Mouse (Mus musculus): ENCODE measurements around the gene Lce1g. TPM values are rescaled to one million over a fixed set of nuclear protein-coding genes. Genes with fewer than 3 reads are reported as not detected.

Gene Lce1g
- polyA plus RNA-seq (2015; fragmentation: Nextera tagmentation; extraction: Ambion mirVana) = 0.17 TPM in 1 of 2 replicates, not detected in the other

DNA sequence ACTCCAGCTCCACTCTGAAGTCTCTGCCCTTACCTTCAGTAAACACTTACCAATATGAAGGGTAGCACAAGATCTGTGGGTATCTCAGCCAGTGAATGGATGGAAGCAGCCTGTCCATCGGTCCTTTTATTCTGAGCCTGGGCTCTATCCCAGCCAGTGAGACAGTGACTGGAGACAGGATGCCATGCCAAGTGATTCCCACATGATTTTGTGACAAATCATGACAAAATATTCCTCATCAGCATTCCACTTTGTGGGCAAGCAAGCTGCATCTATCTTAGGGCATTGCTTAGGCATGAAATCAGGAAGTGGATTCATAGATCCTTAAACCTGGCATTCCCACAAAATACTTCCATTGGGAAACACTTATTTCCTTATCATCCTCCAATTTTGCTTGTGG, at the start of gene Lce1g:
Lce1g (minus strand) TSS at position 101 of the 400 bp plus-strand sequence.
- no peak for ATAC-seq (ENCODE audit: low FRiP score, low TSS enrichment)
- no peak within 1 kb of the TSS for H3K9ac ChIP-seq (replicated peaks; ENCODE audit: low read length)
- H3K27me3 ChIP-seq (ENCODE audit: insufficient read depth, low read length) = no peaks in the 10 kb centered on the region
- no peak within 1 kb of the TSS for H3K4me2 ChIP-seq (replicated peaks; ENCODE audit: low read depth, low read length)
- 100% methylated on average over 1 of the region's 1 CpGs for WGBS
- no peaks in the 10 kb centered on the region for H3K36me3 ChIP-seq (ENCODE audit: insufficient read depth, low read length)
- H3K9me3 ChIP-seq (ENCODE audit: low read length) = no peaks in the 10 kb centered on the region
- no peak within 1 kb of the TSS for H3K27ac ChIP-seq (ENCODE audit: low read length)
- H3K4me3 ChIP-seq (ENCODE audit: low read length) = no peak within 1 kb of the TSS
- H3K4me1 ChIP-seq (ENCODE audit: insufficient read depth, low read length) = no peaks in the 10 kb centered on the region

GRCm38 (mm10) chr3:92790414-92790813, 38.3 kb upstream of the Lce1g start, which contains the start of gene Lce1j:
Gene Lce1j (minus strand): TSS chr3:92790514.
- H3K9me3 ChIP-seq (ENCODE audit: low read length) = no peaks in the 10 kb centered on the region
- H3K27me3 ChIP-seq (ENCODE audit: insufficient read depth, low read length) = no peaks in the 10 kb centered on the region
- H3K9ac ChIP-seq (replicated peaks; ENCODE audit: low read length) = no peak within 1 kb of the TSS
- ATAC-seq (ENCODE audit: low FRiP score, low TSS enrichment) = no peak
- H3K4me3 ChIP-seq (ENCODE audit: low read length) = no peak within 1 kb of the TSS
- WGBS = 91% methylated on average over 1 of the region's 1 CpGs
- H3K27ac ChIP-seq (ENCODE audit: low read length) = no peak within 1 kb of the TSS
- no peak within 1 kb of the TSS for H3K4me2 ChIP-seq (replicated peaks; ENCODE audit: low read depth, low read length)
- no peaks in the 10 kb centered on the region for H3K4me1 ChIP-seq (ENCODE audit: insufficient read depth, low read length)
- H3K36me3 ChIP-seq (ENCODE audit: insufficient read depth, low read length) = no peaks in the 10 kb centered on the region

DNA sequence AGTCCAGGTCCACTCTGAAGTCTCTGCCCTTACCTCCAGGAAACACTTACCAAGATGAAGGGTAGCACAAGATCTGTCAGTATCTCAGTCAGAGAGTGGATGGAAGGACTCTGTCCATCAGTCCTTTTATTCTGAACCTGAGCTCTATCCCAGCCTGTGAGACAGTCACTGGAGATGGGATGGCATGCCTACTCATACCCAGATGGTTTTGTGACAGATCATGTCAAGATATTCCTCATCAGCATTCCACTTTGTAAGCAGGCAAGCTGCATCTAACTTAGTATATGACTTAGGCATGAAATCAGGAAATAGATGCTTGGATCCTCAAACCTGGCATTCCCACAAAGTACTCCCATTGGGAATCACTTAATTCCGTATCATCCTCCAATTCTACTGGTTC, 26.7 kb upstream of the Lce1g start, which contains the start of gene Lce1i:
Lce1i (minus strand) TSS at position 101 of the 400 bp plus-strand sequence.
- no peak for ATAC-seq (ENCODE audit: low FRiP score, low TSS enrichment)
- no peak within 1 kb of the TSS for H3K4me2 ChIP-seq (replicated peaks; ENCODE audit: low read depth, low read length)
- no peaks in the 10 kb centered on the region for H3K9me3 ChIP-seq (ENCODE audit: low read length)
- no peaks in the 10 kb centered on the region for H3K36me3 ChIP-seq (ENCODE audit: insufficient read depth, low read length)
- WGBS = 86% methylated on average over 1 of the region's 1 CpGs
- H3K4me3 ChIP-seq (ENCODE audit: low read length) = no peak within 1 kb of the TSS
- no peak within 1 kb of the TSS for H3K27ac ChIP-seq (ENCODE audit: low read length)
- H3K9ac ChIP-seq (replicated peaks; ENCODE audit: low read length) = no peak within 1 kb of the TSS
- no peaks in the 10 kb centered on the region for H3K27me3 ChIP-seq (ENCODE audit: insufficient read depth, low read length)
- no peaks in the 10 kb centered on the region for H3K4me1 ChIP-seq (ENCODE audit: insufficient read depth, low read length)

DNA sequence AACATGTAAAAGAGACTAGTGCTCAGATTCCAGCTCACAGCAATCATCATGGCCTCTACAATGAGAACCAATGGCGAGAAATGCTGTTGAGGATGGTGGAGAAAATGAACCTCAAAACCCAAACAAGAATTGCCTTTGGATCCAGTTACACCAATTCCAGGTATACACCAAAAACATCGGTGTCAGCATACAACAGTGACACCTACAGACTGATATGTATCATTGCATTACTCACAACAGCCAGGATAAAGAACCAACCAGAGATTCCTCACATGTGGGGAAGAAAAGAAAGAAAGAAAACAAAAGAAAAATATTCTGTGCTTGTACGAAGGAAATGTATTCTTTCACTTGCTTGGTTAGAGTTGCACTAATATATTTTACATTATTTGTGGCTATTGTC, 19.4 kb upstream of the Lce1g start:
- WGBS = 26% methylated on average over 3 of the region's 3 CpGs
- Histone ChIP-seq H3K27ac (ENCODE audit: low read length) (no peak overlapping the region), H3K9ac (replicated peaks; ENCODE audit: low read length) (no peak overlapping the region), H3K4me2 (replicated peaks; ENCODE audit: low read depth, low read length) (no peak overlapping the region), H3K4me1 (ENCODE audit: insufficient read depth, low read length) (no peaks in the 10 kb centered on the region), H3K27me3 (ENCODE audit: insufficient read depth, low read length) (no peaks in the 10 kb centered on the region), H3K36me3 (ENCODE audit: insufficient read depth, low read length) (no peaks in the 10 kb centered on the region), H3K9me3 (ENCODE audit: low read length) (no peaks in the 10 kb centered on the region), H3K4me3 (ENCODE audit: low read length) (no peak overlapping the region)
- no peak for ATAC-seq (ENCODE audit: low FRiP score, low TSS enrichment)

DNA sequence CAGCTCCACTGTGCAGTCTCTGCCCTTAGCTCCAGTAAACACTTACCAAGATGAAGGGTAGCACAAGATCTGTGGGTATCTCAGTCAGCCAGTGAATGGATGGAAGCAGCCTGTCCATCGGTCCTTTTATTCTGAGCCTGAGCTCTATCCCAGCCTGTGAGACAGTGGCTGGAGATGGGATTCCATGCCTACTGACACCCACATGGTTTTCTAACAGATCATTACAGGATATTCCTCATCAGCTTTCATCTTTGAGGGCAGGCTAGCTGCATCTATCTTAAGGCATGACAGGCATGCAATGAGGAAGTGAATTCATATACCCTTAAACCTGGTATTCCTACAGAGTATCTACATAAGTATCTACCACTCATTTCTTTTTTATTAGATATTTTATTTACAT, 12.8 kb upstream of the Lce1g start, which contains the start of gene Lce1h:
Lce1h (minus strand) TSS at position 101 of the 400 bp plus-strand sequence.
- Histone ChIP-seq H3K9ac (replicated peaks; ENCODE audit: low read length) (no peak within 1 kb of the TSS), H3K9me3 (ENCODE audit: low read length) (no peaks in the 10 kb centered on the region), H3K36me3 (ENCODE audit: insufficient read depth, low read length) (no peaks in the 10 kb centered on the region), H3K4me1 (ENCODE audit: insufficient read depth, low read length) (no peaks in the 10 kb centered on the region), H3K4me2 (replicated peaks; ENCODE audit: low read depth, low read length) (no peak within 1 kb of the TSS), H3K27me3 (ENCODE audit: insufficient read depth, low read length) (no peaks in the 10 kb centered on the region), H3K27ac (ENCODE audit: low read length) (no peak within 1 kb of the TSS), H3K4me3 (ENCODE audit: low read length) (no peak within 1 kb of the TSS)
- ATAC-seq (ENCODE audit: low FRiP score, low TSS enrichment) = no peak
- 84% methylated on average over 1 of the region's 1 CpGs for WGBS

- no peak overlapping the region for H3K9ac ChIP-seq (replicated peaks; ENCODE audit: low read length)
- no peaks in the 10 kb centered on the region for H3K36me3 ChIP-seq (ENCODE audit: insufficient read depth, low read length)
- H3K27me3 ChIP-seq (ENCODE audit: insufficient read depth, low read length) = no peaks in the 10 kb centered on the region
- H3K9me3 ChIP-seq (ENCODE audit: low read length) = no peaks in the 10 kb centered on the region
- no peaks in the 10 kb centered on the region for H3K4me1 ChIP-seq (ENCODE audit: insufficient read depth, low read length)
- no peak overlapping the region for H3K4me3 ChIP-seq (ENCODE audit: low read length)
- WGBS = 49% methylated on average over 3 of the region's 3 CpGs
- H3K27ac ChIP-seq (ENCODE audit: low read length) = no peak overlapping the region
- H3K4me2 ChIP-seq (replicated peaks; ENCODE audit: low read depth, low read length) = no peak overlapping the region
- no peak for ATAC-seq (ENCODE audit: low FRiP score, low TSS enrichment)
These were observed 1.1 kb upstream of the Lce1g start for GRCm38 (mm10) chr3:92753197-92753596.

DNA sequence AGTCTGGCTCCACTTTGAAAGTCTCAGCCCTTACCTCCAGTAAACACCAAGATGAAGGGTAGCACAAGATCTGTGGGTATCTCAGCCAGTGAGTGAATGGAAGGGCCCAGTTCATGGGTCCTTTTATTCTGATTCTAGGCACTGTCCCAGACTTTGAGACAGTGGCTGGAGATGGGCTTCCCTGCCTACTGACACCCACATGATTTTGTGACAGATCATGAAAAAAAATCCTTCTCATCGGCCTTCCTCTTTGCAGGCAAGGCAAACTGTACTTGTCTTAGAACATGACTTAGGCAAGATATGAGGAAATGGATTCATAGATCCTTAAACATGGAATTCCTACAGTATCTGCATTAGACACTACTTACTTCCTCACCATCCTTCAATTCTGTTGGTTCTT, 13.1 kb downstream of the Lce1g start, which contains the start of gene Gm38119:
Gm38119 (minus strand) TSS at position 101 of the 400 bp plus-strand sequence.
- no peak within 1 kb of the TSS for H3K27ac ChIP-seq (ENCODE audit: low read length)
- H3K9me3 ChIP-seq (ENCODE audit: low read length) = no peaks in the 10 kb centered on the region
- H3K4me2 ChIP-seq (replicated peaks; ENCODE audit: low read depth, low read length) = no peak within 1 kb of the TSS
- H3K9ac ChIP-seq (replicated peaks; ENCODE audit: low read length) = no peak within 1 kb of the TSS
- no peaks in the 10 kb centered on the region for H3K36me3 ChIP-seq (ENCODE audit: insufficient read depth, low read length)
- no peak for ATAC-seq (ENCODE audit: low FRiP score, low TSS enrichment)
- no peaks in the 10 kb centered on the region for H3K4me1 ChIP-seq (ENCODE audit: insufficient read depth, low read length)
- WGBS = 83% methylated on average over 1 of the region's 1 CpGs
- H3K4me3 ChIP-seq (ENCODE audit: low read length) = no peak within 1 kb of the TSS
- no peaks in the 10 kb centered on the region for H3K27me3 ChIP-seq (ENCODE audit: insufficient read depth, low read length)

DNA sequence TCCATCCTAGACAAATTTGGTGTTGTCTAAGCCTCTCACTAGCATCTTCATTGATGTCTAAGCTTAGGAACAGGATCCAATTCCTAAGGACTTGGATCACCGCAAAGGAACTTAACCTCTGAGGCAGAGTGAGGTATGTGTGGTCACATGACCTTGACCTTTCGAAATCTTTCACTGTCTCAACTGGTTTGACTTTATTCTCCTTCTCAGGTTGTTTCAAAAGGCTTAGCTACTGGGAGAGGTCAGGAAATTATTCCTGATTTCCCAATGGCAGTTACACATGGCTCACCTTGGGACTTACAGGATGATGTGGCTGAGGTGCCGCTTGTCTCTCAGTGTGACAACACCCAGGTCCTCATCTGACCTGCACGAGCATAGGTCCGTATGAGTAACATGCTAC, 29.5 kb downstream of the Lce1g start:
- Histone ChIP-seq H3K9ac (replicated peaks; ENCODE audit: low read length) (no peak overlapping the region), H3K27ac (ENCODE audit: low read length) (no peak overlapping the region), H3K4me2 (replicated peaks; ENCODE audit: low read depth, low read length) (no peak overlapping the region), H3K4me3 (ENCODE audit: low read length) (no peak overlapping the region), H3K9me3 (ENCODE audit: low read length) (no peaks in the 10 kb centered on the region), H3K4me1 (ENCODE audit: insufficient read depth, low read length) (no peaks in the 10 kb centered on the region), H3K27me3 (ENCODE audit: insufficient read depth, low read length) (no peaks in the 10 kb centered on the region), H3K36me3 (ENCODE audit: insufficient read depth, low read length) (no peaks in the 10 kb centered on the region)
- no peak for ATAC-seq (ENCODE audit: low FRiP score, low TSS enrichment)
- 72% methylated on average over 5 of the region's 5 CpGs for WGBS

DNA sequence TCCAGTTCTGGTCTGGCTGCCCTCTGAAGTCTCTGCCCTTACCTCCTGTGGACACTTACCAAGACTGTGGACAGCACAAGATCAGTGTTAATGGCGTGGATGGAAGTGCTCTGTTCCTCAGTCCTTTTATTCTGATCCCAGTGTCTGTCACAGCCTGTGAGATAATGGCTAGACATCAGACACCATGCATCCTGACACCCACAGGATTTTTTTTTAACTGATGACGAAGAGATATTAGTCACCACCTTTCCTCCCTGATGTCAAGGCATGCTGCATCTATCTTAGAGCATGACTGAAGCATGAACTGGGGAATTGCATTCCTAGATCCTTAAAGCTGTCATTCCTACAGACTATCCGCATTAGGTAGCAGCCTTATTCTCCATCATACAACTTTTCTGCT, 31.9 kb downstream of the Lce1g start, which contains the start of gene Lce1f:
Lce1f (minus strand) TSS at position 101 of the 400 bp plus-strand sequence.
- Histone ChIP-seq H3K27ac (ENCODE audit: low read length) (no peak within 1 kb of the TSS), H3K9ac (replicated peaks; ENCODE audit: low read length) (no peak within 1 kb of the TSS), H3K36me3 (ENCODE audit: insufficient read depth, low read length) (no peaks in the 10 kb centered on the region), H3K4me1 (ENCODE audit: insufficient read depth, low read length) (no peaks in the 10 kb centered on the region), H3K27me3 (ENCODE audit: insufficient read depth, low read length) (no peaks in the 10 kb centered on the region), H3K9me3 (ENCODE audit: low read length) (no peaks in the 10 kb centered on the region), H3K4me2 (replicated peaks; ENCODE audit: low read depth, low read length) (no peak within 1 kb of the TSS), H3K4me3 (ENCODE audit: low read length) (no peak within 1 kb of the TSS)
- no peak for ATAC-seq (ENCODE audit: low FRiP score, low TSS enrichment)
- 71% methylated on average over 3 of the region's 3 CpGs for WGBS

- H3K9ac ChIP-seq (replicated peaks; ENCODE audit: low read length) = no peak overlapping the region
- ATAC-seq (ENCODE audit: low FRiP score, low TSS enrichment) = no peak
- no peaks in the 10 kb centered on the region for H3K36me3 ChIP-seq (ENCODE audit: insufficient read depth, low read length)
- no peak overlapping the region for H3K4me2 ChIP-seq (replicated peaks; ENCODE audit: low read depth, low read length)
- H3K9me3 ChIP-seq (ENCODE audit: low read length) = no peaks in the 10 kb centered on the region
- no peaks in the 10 kb centered on the region for H3K4me1 ChIP-seq (ENCODE audit: insufficient read depth, low read length)
- H3K27ac ChIP-seq (ENCODE audit: low read length) = no peak overlapping the region
- no peak overlapping the region for H3K4me3 ChIP-seq (ENCODE audit: low read length)
- H3K27me3 ChIP-seq (ENCODE audit: insufficient read depth, low read length) = no peaks in the 10 kb centered on the region
These were observed 37.0 kb downstream of the Lce1g start for GRCm38 (mm10) chr3:92715122-92715521.
